Mouse (Mus musculus): ENCODE results near the gene Gpr162.

- TF ChIP-seq CTCF (IDR thresholded peaks at IDR 0.05; ENCODE audit: control insufficient read depth, insufficient read depth, low read length) (no peak), POLR2A (IDR thresholded peaks at IDR 0.05; ENCODE audit: borderline replicate concordance, control insufficient read depth, low read depth, low read length) (no peak)
These were observed 49.4 kb upstream of the Gpr162 start for GRCm38 (mm10) chr6:124913214-124913613.

All from bone marrow, adult 2 months (tissue).